Mouse (Mus musculus) limb, embryonic 12.5 days (tissue): ENCODE measurements around the gene Tmem270. TPM values are rescaled to one million over a fixed set of nuclear protein-coding genes. Genes with fewer than 3 reads are reported as not detected.

Experiments
- ATAC-seq: fragments of 200-750 bp; cut with Nextera tagmentation; 2 replicates; pipeline ENCODE4 v1.8.0; 2017; ENCODE audit warnings: low read depth, moderate TSS enrichment; ENCODE audit not compliant: insufficient number of reproducible peaks, insufficient read depth, low FRiP score, low TSS enrichment
- H3K27ac ChIP-seq: fragments of 300-500 bp; sonication (generic); 2 replicates; pipeline ENCODE4 v1.5.1; 2016; ENCODE audit warnings: mild to moderate bottlenecking, moderate library complexity
- H3K27me3 ChIP-seq: fragments of 300-500 bp; sonication (generic); 2 replicates; pipeline ENCODE4 v1.6.1; 2016; ENCODE audit warnings: mild to moderate bottlenecking, moderate library complexity
- H3K36me3 ChIP-seq: fragments of 300-500 bp; sonication (generic); 2 replicates; pipeline ENCODE4 v1.6.1; 2016; ENCODE audit warnings: mild to moderate bottlenecking, moderate library complexity
- H3K4me1 ChIP-seq: fragments of 300-500 bp; sonication (generic); replicated peaks from 2 replicates; pipeline ENCODE4 v1.6.1; 2016
- H3K4me2 ChIP-seq: fragments of 300-500 bp; sonication (generic); 2 replicates; pipeline ENCODE4 v1.6.1; 2016; ENCODE audit warnings: mild to moderate bottlenecking, moderate library complexity
- H3K4me3 ChIP-seq: fragments of 300-500 bp; sonication (generic); replicated peaks from 2 replicates; pipeline ENCODE4 v1.5.1; 2016; ENCODE audit warnings: mild to moderate bottlenecking
- H3K9ac ChIP-seq: fragments of 300-500 bp; sonication (generic); replicated peaks from 2 replicates; pipeline ENCODE4 v1.6.1; 2016; ENCODE audit warnings: mild to moderate bottlenecking, moderate library complexity
- H3K9me3 ChIP-seq: fragments of 300-500 bp; sonication (generic); 2 replicates; pipeline ENCODE4 v1.6.1; 2016; ENCODE audit warnings: mild to moderate bottlenecking, moderate library complexity
- WGBS: fragments of 180-500 bp; shearing (Covaris S2); methylation state at CpG from one replicate; pipeline ENCODE4 v1.1.7; 2016; 5-methylcytosine and 5-hydroxymethylcytosine counted together
- polyA plus RNA-seq: library from polyadenylated mRNA; unstranded; fragments of >200 nt; fragmentation: Nextera tagmentation; extraction: Ambion mirVana; gene quantifications from 2 replicates; pipeline ENCODE4 v1.2.1, GENCODE M21; 2016

Gene Tmem270
- polyA plus RNA-seq, 1 experiment from 2014 or later, result not detected

GRCm38 (mm10) chr5:134901644-134902027 is 4.9 kb downstream of the Tmem270 start:
- Histone ChIP-seq H3K9me3 (no peaks in the 10 kb centered on the region), H3K36me3 (no peaks in the 10 kb centered on the region), H3K27ac (no peak overlapping the region), H3K27me3 (0 out of 2 replicates have a peak, but pooled peaks cover 5% of the 10 kb centered on the region), H3K4me3 (no peak overlapping the region), H3K4me2 (no peak overlapping the region), H3K4me1 (peaks cover 24% of the 10 kb centered on the region), H3K9ac (no peak overlapping the region)
- 66% methylated on average over 8 of the region's 8 CpGs for WGBS
- no peak for ATAC-seq

GRCm38 (mm10) chr5:134901012-134901643 is 5.4 kb downstream of the Tmem270 start:
- Histone ChIP-seq H3K9ac (no peak overlapping the region), H3K4me1 (peaks cover 25% of the 10 kb centered on the region), H3K9me3 (no peaks in the 10 kb centered on the region), H3K36me3 (no peaks in the 10 kb centered on the region), H3K4me2 (no peak overlapping the region), H3K27ac (no peak overlapping the region), H3K27me3 (0 out of 2 replicates have a peak, but pooled peaks cover 5% of the 10 kb centered on the region), H3K4me3 (no peak overlapping the region)
- ATAC-seq, result peak; percentile 72
- 33% methylated on average over 12 of the region's 12 CpGs for WGBS

GRCm38 (mm10) chr5:134897596-134897995 is 8.9 kb downstream of the Tmem270 start:
- Histone ChIP-seq H3K9ac (no peak overlapping the region), H3K4me1 (peaks cover 35% of the 10 kb centered on the region), H3K4me3 (no peak overlapping the region), H3K27me3 (0 out of 2 replicates have a peak, but pooled peaks cover 5% of the 10 kb centered on the region), H3K9me3 (0 out of 2 replicates have a peak, but pooled peaks cover 4% of the 10 kb centered on the region), H3K27ac (no peak overlapping the region), H3K36me3 (no peaks in the 10 kb centered on the region), H3K4me2 (no peak overlapping the region)
- ATAC-seq, result no peak
- 68% methylated on average over 17 of the region's 17 CpGs for WGBS

- Histone ChIP-seq H3K4me3 (no peak overlapping the region), H3K4me1 (peaks cover 35% of the 10 kb centered on the region), H3K4me2 (no peak overlapping the region), H3K27ac (no peak overlapping the region), H3K9me3 (0 out of 2 replicates have a peak, but pooled peaks cover 6% of the 10 kb centered on the region), H3K9ac (no peak overlapping the region), H3K36me3 (no peaks in the 10 kb centered on the region), H3K27me3 (0 out of 2 replicates have a peak, but pooled peaks cover 5% of the 10 kb centered on the region)
- 81% methylated on average over 8 of the region's 8 CpGs for WGBS
- no peak for ATAC-seq
These were observed 9.6 kb downstream of the Tmem270 start for GRCm38 (mm10) chr5:134896965-134897364.

GRCm38 (mm10) chr5:134895291-134895690 is 11.2 kb downstream of the Tmem270 start:
- Histone ChIP-seq H3K36me3 (no peaks in the 10 kb centered on the region), H3K9me3 (0 out of 2 replicates have a peak, but pooled peaks cover 6% of the 10 kb centered on the region), H3K4me2 (no peak overlapping the region), H3K4me1 (peaks cover 27% of the 10 kb centered on the region), H3K27ac (peak overlapping the region; percentile 24), H3K4me3 (no peak overlapping the region), H3K9ac (no peak overlapping the region), H3K27me3 (0 out of 2 replicates have a peak, but pooled peaks cover 4% of the 10 kb centered on the region)
- 7% methylated on average over 8 of the region's 8 CpGs for WGBS
- ATAC-seq, result peak; percentile 79

GRCm38 (mm10) chr5:134892717-134893116 is 13.8 kb downstream of the Tmem270 start:
- peaks cover 28% of the 10 kb centered on the region for H3K4me1 ChIP-seq
- H3K27me3 ChIP-seq, result no peaks in the 10 kb centered on the region; the same call in 1 of the 2 replicates
- no peak overlapping the region for H3K27ac ChIP-seq
- 80% methylated on average over 5 of the region's 5 CpGs for WGBS
- no peak overlapping the region for H3K9ac ChIP-seq
- ATAC-seq, result no peak
- H3K9me3 ChIP-seq, result 0 out of 2 replicates have a peak, but pooled peaks cover 6% of the 10 kb centered on the region
- no peaks in the 10 kb centered on the region for H3K36me3 ChIP-seq
- H3K4me3 ChIP-seq, result no peak overlapping the region
- H3K4me2 ChIP-seq, result no peak overlapping the region

GRCm38 (mm10) chr5:134891552-134891951 is 15.0 kb downstream of the Tmem270 start:
- Histone ChIP-seq H3K9me3 (0 out of 2 replicates have a peak, but pooled peaks cover 6% of the 10 kb centered on the region), H3K4me2 (no peak overlapping the region), H3K36me3 (no peaks in the 10 kb centered on the region), H3K9ac (no peak overlapping the region), H3K4me3 (no peak overlapping the region), H3K27ac (no peak overlapping the region), H3K27me3 (no peaks in the 10 kb centered on the region; the same call in 1 of the 2 replicates), H3K4me1 (peaks cover 16% of the 10 kb centered on the region)
- no peak for ATAC-seq
- 81% methylated on average over 8 of the region's 8 CpGs for WGBS

- no peak overlapping the region for H3K9ac ChIP-seq
- 0 out of 2 replicates have a peak, but pooled peaks cover 6% of the 10 kb centered on the region for H3K9me3 ChIP-seq
- no peaks in the 10 kb centered on the region for H3K36me3 ChIP-seq
- no peak overlapping the region for H3K4me2 ChIP-seq
- H3K27me3 ChIP-seq, result no peaks in the 10 kb centered on the region; the same call in 1 of the 2 replicates
- H3K27ac ChIP-seq, result no peak overlapping the region
- H3K4me3 ChIP-seq, result no peak overlapping the region
- no peak for ATAC-seq
- H3K4me1 ChIP-seq, result peaks cover 15% of the 10 kb centered on the region
- WGBS, result 62% methylated on average over 6 of the region's 6 CpGs
These were observed 15.9 kb downstream of the Tmem270 start for GRCm38 (mm10) chr5:134890601-134891054.

- 0 out of 2 replicates have a peak, but pooled peaks cover 6% of the 10 kb centered on the region for H3K9me3 ChIP-seq
- no peaks in the 10 kb centered on the region; the same call in 1 of the 2 replicates for H3K27me3 ChIP-seq
- 0 out of 2 replicates have a peak, but pooled peaks cover 6% of the 10 kb centered on the region for H3K4me1 ChIP-seq
- ATAC-seq, result no peak
- H3K4me3 ChIP-seq, result no peak overlapping the region
- no peak overlapping the region for H3K4me2 ChIP-seq
- WGBS, result 83% methylated on average over 7 of the region's 7 CpGs
- no peaks in the 10 kb centered on the region for H3K36me3 ChIP-seq
- no peak overlapping the region for H3K9ac ChIP-seq
- H3K27ac ChIP-seq, result 0 out of 2 replicates have a peak overlapping the region, but pooled peaks have one; percentile 35
These were observed 18.0 kb downstream of the Tmem270 start for GRCm38 (mm10) chr5:134888505-134888904.

GRCm38 (mm10) chr5:134887447-134888335 is 18.8 kb downstream of the Tmem270 start:
- H3K4me3 ChIP-seq, result no peak overlapping the region
- 0 out of 2 replicates have a peak, but pooled peaks cover 3% of the 10 kb centered on the region for H3K9me3 ChIP-seq
- H3K27me3 ChIP-seq, result no peaks in the 10 kb centered on the region; the same call in 1 of the 2 replicates
- no peak for ATAC-seq
- 65% methylated on average over 18 of the region's 18 CpGs for WGBS
- 0 out of 2 replicates have a peak overlapping the region, but pooled peaks have one; percentile 35 for H3K27ac ChIP-seq
- no peak overlapping the region for H3K4me2 ChIP-seq
- no peaks in the 10 kb centered on the region for H3K36me3 ChIP-seq
- H3K4me1 ChIP-seq, result 0 out of 2 replicates have a peak, but pooled peaks cover 6% of the 10 kb centered on the region
- no peak overlapping the region for H3K9ac ChIP-seq

GRCm38 (mm10) chr5:134883077-134883476 is 23.5 kb downstream of the Tmem270 start:
- peaks cover 9% of the 10 kb centered on the region for H3K9me3 ChIP-seq
- WGBS, result 79% methylated on average over 3 of the region's 3 CpGs
- H3K36me3 ChIP-seq, result no peaks in the 10 kb centered on the region
- H3K4me2 ChIP-seq, result no peak overlapping the region
- 0 out of 2 replicates have a peak, but pooled peaks cover 3% of the 10 kb centered on the region for H3K4me1 ChIP-seq
- H3K27ac ChIP-seq, result no peak overlapping the region
- H3K27me3 ChIP-seq, result no peaks in the 10 kb centered on the region; the same call in 1 of the 2 replicates
- H3K4me3 ChIP-seq, result no peak overlapping the region
- no peak overlapping the region for H3K9ac ChIP-seq
- no peak for ATAC-seq
